Mouse (Mus musculus): ENCODE results near the gene Lmf1.

- no peak for TF ChIP-seq CTCF (IDR thresholded peaks at IDR 0.05; ENCODE audit: extremely low read depth, insufficient read length, insufficient replicate concordance, low read depth, low read length)
- no peak for TF ChIP-seq POLR2A (IDR thresholded peaks at IDR 0.05; ENCODE audit: low read depth, low read length)
Observed at GRCm38 (mm10) chr17:25604234-25604633, 25.3 kb downstream of the Lmf1 start.
